Mouse (Mus musculus): ENCODE measurements around the gene Tnrc6b.
"Not testable (repeated sequence)": the region's sequence is repeated elsewhere in the genome, so short reads cannot be mapped to it uniquely, and the experiment has no call there.

The Tnrc6b gene

GRCm38 (mm10) chr15:80915850-80916249 lies 204.7 kb downstream of the Tnrc6b start:
- no peak for DNase-seq (ENCODE audit: low spot score)

- DNase-seq (ENCODE audit: low spot score), result no peak
These were observed 205.5 kb downstream of the Tnrc6b start for GRCm38 (mm10) chr15:80916621-80917020.

GRCm38 (mm10) chr15:80920346-80920745 lies 209.2 kb downstream of the Tnrc6b start:
- no peak for DNase-seq (ENCODE audit: low spot score)

GRCm38 (mm10) chr15:80921781-80922180 lies 210.7 kb downstream of the Tnrc6b start:
- no peak for DNase-seq (ENCODE audit: low spot score)

- no peak for DNase-seq (ENCODE audit: low spot score)
These were observed 213.1 kb downstream of the Tnrc6b start for GRCm38 (mm10) chr15:80924211-80924610.

GRCm38 (mm10) chr15:80928811-80929355 lies 217.8 kb downstream of the Tnrc6b start:
- no peak for DNase-seq (ENCODE audit: low spot score)

GRCm38 (mm10) chr15:80930048-80930571 lies 219.0 kb downstream of the Tnrc6b start:
- no peak for DNase-seq (ENCODE audit: low spot score)

GRCm38 (mm10) chr15:80930676-80931320 lies 219.7 kb downstream of the Tnrc6b start:
- DNase-seq (ENCODE audit: low spot score), result not testable (repeated sequence)

- no peak for DNase-seq (ENCODE audit: low spot score)
These were observed 220.3 kb downstream of the Tnrc6b start for GRCm38 (mm10) chr15:80931345-80931960.

- DNase-seq (ENCODE audit: low spot score), result no peak
These were observed 223.7 kb downstream of the Tnrc6b start for GRCm38 (mm10) chr15:80934841-80935240.

GRCm38 (mm10) chr15:80936686-80937085 lies 225.6 kb downstream of the Tnrc6b start:
- no peak for DNase-seq (ENCODE audit: low spot score)

GRCm38 (mm10) chr15:80938615-80939014 lies 227.5 kb downstream of the Tnrc6b start:
- DNase-seq (ENCODE audit: low spot score), result no peak

- no peak for DNase-seq (ENCODE audit: low spot score)
These were observed 228.3 kb downstream of the Tnrc6b start for GRCm38 (mm10) chr15:80939401-80939800.

- DNase-seq (ENCODE audit: low spot score), result no peak
These were observed 230.4 kb downstream of the Tnrc6b start for GRCm38 (mm10) chr15:80941468-80942040.

GRCm38 (mm10) chr15:80945851-80946250 lies 234.7 kb downstream of the Tnrc6b start:
- no peak for DNase-seq (ENCODE audit: low spot score)

- DNase-seq (ENCODE audit: low spot score), result peak; percentile 61
These were observed 237.3 kb downstream of the Tnrc6b start, which contains the start of gene Adsl for GRCm38 (mm10) chr15:80948145-80949135. Gene Adsl (plus strand): TSS chr15:80948490.

GRCm38 (mm10) chr15:80949431-80949830 lies 238.3 kb downstream of the Tnrc6b start:
- DNase-seq (ENCODE audit: low spot score), result no peak

- DNase-seq (ENCODE audit: low spot score), result no peak
These were observed 238.9 kb downstream of the Tnrc6b start for GRCm38 (mm10) chr15:80950055-80950454.

GRCm38 (mm10) chr15:80953971-80954370 lies 242.9 kb downstream of the Tnrc6b start:
- DNase-seq (ENCODE audit: low spot score), result no peak

- DNase-seq (ENCODE audit: low spot score), result no peak
These were observed 243.7 kb downstream of the Tnrc6b start for GRCm38 (mm10) chr15:80954861-80955260.

- no peak for DNase-seq (ENCODE audit: low spot score)
These were observed 244.8 kb downstream of the Tnrc6b start for GRCm38 (mm10) chr15:80955836-80956438.

Measured in left cerebral cortex, adult 11 months (tissue).